Mouse (Mus musculus) bone marrow macrophage, adult 2 months (primary cell): ENCODE data around the gene Zmym4.

Source experiments
- CTCF ChIP-seq: IDR thresholded peaks from 2 replicates; pipeline ENCODE4 v1.5.1; 2012; ENCODE audit warnings: low read depth, mild to moderate bottlenecking, low read length, moderate library complexity
- POLR2A ChIP-seq: IDR thresholded peaks from 2 replicates; pipeline ENCODE4 v1.6.1; 2012; ENCODE audit warnings: mild to moderate bottlenecking, low read depth, low read length, borderline replicate concordance

- no peak for TF ChIP-seq POLR2A
- no peak for TF ChIP-seq CTCF
Measured at GRCm38 (mm10) chr4:126846971-126847370, 121.0 kb downstream of the Zmym4 start.
